Mouse (Mus musculus) bone marrow macrophage, adult 2 months (primary cell): ENCODE measurements around the gene Ndufaf5. TPM values are rescaled to one million over a fixed set of nuclear protein-coding genes. Genes with fewer than 3 reads are reported as not detected.
"Not testable (repeated sequence)": the region's sequence is repeated elsewhere in the genome, so short reads cannot be mapped to it uniquely, and the experiment has no call there.

Experiments used
- H3K27ac ChIP-seq: 2 replicates; pipeline ENCODE4 v1.5.1; 2012; ENCODE audit warnings: low read depth, low read length; ENCODE audit not compliant: insufficient read depth
- H3K4me1 ChIP-seq: 2 replicates; pipeline ENCODE4 v1.6.1; 2012; ENCODE audit warnings: low read length; ENCODE audit not compliant: control insufficient read depth, insufficient read depth
- H3K4me3 ChIP-seq: 2 replicates; pipeline ENCODE4 v1.5.1; 2012; ENCODE audit warnings: mild to moderate bottlenecking, low read length, moderate library complexity; ENCODE audit not compliant: insufficient read depth
- CTCF ChIP-seq: IDR thresholded peaks from 2 replicates; pipeline ENCODE4 v1.5.1; 2012; ENCODE audit warnings: low read depth, mild to moderate bottlenecking, low read length, moderate library complexity
- POLR2A ChIP-seq: IDR thresholded peaks from 2 replicates; pipeline ENCODE4 v1.6.1; 2012; ENCODE audit warnings: mild to moderate bottlenecking, low read depth, low read length, borderline replicate concordance
- polyA plus RNA-seq: library from polyadenylated mRNA; stranded (reverse); fragments of >200 nt; gene quantifications from 2 replicates; pipeline ENCODE4 v1.2.4, GENCODE M21; 2012; ENCODE audit not compliant: missing spikeins, insufficient read depth, insufficient read length

Ndufaf5 gene
- 7.4 and 10.4 TPM in 2 replicates for polyA plus RNA-seq

- Histone ChIP-seq H3K4me1 (peaks cover 11% of the 10 kb centered on the region), H3K4me3 (peak within 1 kb of the TSS; percentile 96), H3K27ac (peak within 1 kb of the TSS; percentile 22; the same call in 1 of the 2 replicates)
- TF ChIP-seq POLR2A (no peak), CTCF (no peak)
Measured at GRCm38 (mm10) chr2:140170127-140170802, at the start of gene Ndufaf5, which contains the start of gene Esf1. Gene Ndufaf5 (plus strand): TSS chr2:140170649. Gene Esf1 (minus strand): TSS chr2:140170564.

- no peak overlapping the region for H3K27ac ChIP-seq
- H3K4me1 ChIP-seq = no peaks in the 10 kb centered on the region
- no peak overlapping the region for H3K4me3 ChIP-seq
- TF ChIP-seq POLR2A = no peak
- TF ChIP-seq CTCF = no peak
Measured at GRCm38 (mm10) chr2:140125516-140125915, 44.9 kb upstream of the Ndufaf5 start.

GRCm38 (mm10) chr2:140151743-140152142 lies 18.7 kb upstream of the Ndufaf5 start, which contains the start of gene Gm17374:
Gene Gm17374 (plus strand): TSS chr2:140152043.
- not testable (repeated sequence) for H3K4me3 ChIP-seq, H3K4me1 ChIP-seq, H3K27ac ChIP-seq

- Histone ChIP-seq H3K27ac (no peak overlapping the region), H3K4me1 (peaks cover 8% of the 10 kb centered on the region), H3K4me3 (no peak overlapping the region)
- no peak for TF ChIP-seq CTCF
Measured at GRCm38 (mm10) chr2:140159186-140159730, 11.2 kb upstream of the Ndufaf5 start.

GRCm38 (mm10) chr2:140163351-140163854 lies 7.0 kb upstream of the Ndufaf5 start:
- Histone ChIP-seq H3K4me1 (peaks cover 13% of the 10 kb centered on the region), H3K4me3 (no peak overlapping the region), H3K27ac (no peak overlapping the region)
- TF ChIP-seq POLR2A = no peak
- no peak for TF ChIP-seq CTCF

- H3K4me1 ChIP-seq = peaks cover 13% of the 10 kb centered on the region
- H3K27ac ChIP-seq = no peak overlapping the region
- TF ChIP-seq POLR2A (no peak), CTCF (no peak)
- no peak overlapping the region for H3K4me3 ChIP-seq
Measured at GRCm38 (mm10) chr2:140169057-140169456, 1.4 kb upstream of the Ndufaf5 start.

- Histone ChIP-seq H3K4me3 (peak overlapping the region; percentile 96), H3K27ac (peak overlapping the region; percentile 22; the same call in 1 of the 2 replicates), H3K4me1 (peaks cover 11% of the 10 kb centered on the region)
- TF ChIP-seq POLR2A (no peak), CTCF (no peak)
Measured at GRCm38 (mm10) chr2:140170803-140171553, 529 bp downstream of the Ndufaf5 start.

- H3K27ac ChIP-seq, H3K4me1 ChIP-seq, H3K4me3 ChIP-seq: not testable (repeated sequence)
Measured at GRCm38 (mm10) chr2:140185685-140186210, 15.3 kb downstream of the Ndufaf5 start.

- Histone ChIP-seq H3K4me1 (peaks cover 2% of the 10 kb centered on the region; the same call in 1 of the 2 replicates), H3K27ac (no peak overlapping the region), H3K4me3 (no peak overlapping the region)
- TF ChIP-seq CTCF (no peak), POLR2A (no peak)
Measured at GRCm38 (mm10) chr2:140200713-140201112, 30.3 kb downstream of the Ndufaf5 start.

- Histone ChIP-seq H3K4me1 (no peaks in the 10 kb centered on the region), H3K4me3 (no peak overlapping the region), H3K27ac (no peak overlapping the region)
- TF ChIP-seq POLR2A = no peak
- TF ChIP-seq CTCF = no peak
Measured at GRCm38 (mm10) chr2:140202573-140202972, 32.1 kb downstream of the Ndufaf5 start.
